Mouse (Mus musculus) right cerebral cortex, postnatal 25 days (tissue): ENCODE measurements around the gene Rpa2.
"Not testable (repeated sequence)": the region's sequence is repeated elsewhere in the genome, so short reads cannot be mapped to it uniquely, and the experiment has no call there.

Experiments
- DNase-seq: peaks from one replicate; pipeline ENCODE4 v3.0.0; 2022

The Rpa2 gene

GRCm38 (mm10) chr4:132767914-132768876 is at the start of gene Rpa2:
Gene Rpa2, plus strand, starts transcription at chr4:132768332.
- DNase-seq = peak; percentile 98

- DNase-seq = no peak
Observed at GRCm38 (mm10) chr4:132728233-132728632, 39.9 kb upstream of the Rpa2 start.

- no peak for DNase-seq
Observed at GRCm38 (mm10) chr4:132731616-132732015, 36.5 kb upstream of the Rpa2 start.

GRCm38 (mm10) chr4:132732148-132732684 is 35.9 kb upstream of the Rpa2 start, which contains the start of gene Xkr8:
Gene Xkr8, minus strand, starts transcription at chr4:132732546.
- DNase-seq = peak; percentile 70

GRCm38 (mm10) chr4:132733071-132733770 is 34.9 kb upstream of the Rpa2 start:
- DNase-seq = no peak

- DNase-seq = no peak
Observed at GRCm38 (mm10) chr4:132734766-132735165, 33.4 kb upstream of the Rpa2 start.

GRCm38 (mm10) chr4:132735389-132735788 is 32.7 kb upstream of the Rpa2 start:
- no peak for DNase-seq

GRCm38 (mm10) chr4:132735894-132736293 is 32.2 kb upstream of the Rpa2 start:
- DNase-seq = no peak

- DNase-seq = not testable (repeated sequence)
Observed at GRCm38 (mm10) chr4:132737154-132737553, 31.0 kb upstream of the Rpa2 start.

- DNase-seq = no peak
Observed at GRCm38 (mm10) chr4:132741491-132741890, 26.6 kb upstream of the Rpa2 start.

- DNase-seq = peak; percentile 38
Observed at GRCm38 (mm10) chr4:132743992-132744911, 23.9 kb upstream of the Rpa2 start.

GRCm38 (mm10) chr4:132746911-132747517 is 21.1 kb upstream of the Rpa2 start:
- no peak for DNase-seq

- DNase-seq = no peak
Observed at GRCm38 (mm10) chr4:132747664-132748259, 20.4 kb upstream of the Rpa2 start.

- DNase-seq = no peak
Observed at GRCm38 (mm10) chr4:132748778-132749177, 19.4 kb upstream of the Rpa2 start.

- no peak for DNase-seq
Observed at GRCm38 (mm10) chr4:132749258-132749982, 18.7 kb upstream of the Rpa2 start.

- DNase-seq = no peak
Observed at GRCm38 (mm10) chr4:132752992-132753391, 15.1 kb upstream of the Rpa2 start.

- DNase-seq = peak; percentile 81
Observed at GRCm38 (mm10) chr4:132756974-132757373, 11.2 kb upstream of the Rpa2 start, which contains the start of gene Smpdl3b. Gene Smpdl3b, minus strand, starts transcription at chr4:132757252.

GRCm38 (mm10) chr4:132757633-132758351 is 10.3 kb upstream of the Rpa2 start:
- DNase-seq = no peak

- no peak for DNase-seq
Observed at GRCm38 (mm10) chr4:132760296-132760695, 7.8 kb upstream of the Rpa2 start.

GRCm38 (mm10) chr4:132762602-132763001 is 5.5 kb upstream of the Rpa2 start:
- no peak for DNase-seq
